Mouse (Mus musculus) right cerebral cortex, adult 18-20 months (tissue): Measurements from ENCODE around the gene Rassf7.

Experiments used
- DNase-seq: peaks from one replicate; pipeline ENCODE4 v3.0.0; 2022; ENCODE audit warnings: mixed read lengths

The Rassf7 gene

GRCm38 (mm10) chr7:141196619-141197282 lies 18.9 kb upstream of the Rassf7 start:
- no peak for DNase-seq

- DNase-seq, result no peak
Observed at GRCm38 (mm10) chr7:141198121-141198520, 17.5 kb upstream of the Rassf7 start.

GRCm38 (mm10) chr7:141204546-141204945 lies 11.1 kb upstream of the Rassf7 start:
- no peak for DNase-seq

- no peak for DNase-seq
Observed at GRCm38 (mm10) chr7:141205504-141205903, 10.2 kb upstream of the Rassf7 start.

GRCm38 (mm10) chr7:141206182-141206937 lies 9.3 kb upstream of the Rassf7 start:
- no peak for DNase-seq

GRCm38 (mm10) chr7:141209526-141209925 lies 6.1 kb upstream of the Rassf7 start:
- no peak for DNase-seq

GRCm38 (mm10) chr7:141210137-141210536 lies 5.5 kb upstream of the Rassf7 start:
- DNase-seq, result no peak

- no peak for DNase-seq
Observed at GRCm38 (mm10) chr7:141210606-141211131, 5.0 kb upstream of the Rassf7 start.

GRCm38 (mm10) chr7:141213133-141213532 lies 2.5 kb upstream of the Rassf7 start:
- DNase-seq, result no peak

GRCm38 (mm10) chr7:141213605-141214235 lies 1.9 kb upstream of the Rassf7 start, which contains the start of gene Lmntd2:
Gene Lmntd2, minus strand, starts transcription at chr7:141214080.
- DNase-seq, result no peak

- DNase-seq, result no peak
Observed at GRCm38 (mm10) chr7:141214310-141214709, 1.4 kb upstream of the Rassf7 start.

GRCm38 (mm10) chr7:141215880-141216733 lies 447 bp downstream of the Rassf7 start:
- no peak for DNase-seq

GRCm38 (mm10) chr7:141216894-141217293 lies 1.2 kb downstream of the Rassf7 start:
- no peak for DNase-seq

- DNase-seq, result no peak
Observed at GRCm38 (mm10) chr7:141217343-141218013, 1.8 kb downstream of the Rassf7 start.

- no peak for DNase-seq
Observed at GRCm38 (mm10) chr7:141218141-141218540, 2.5 kb downstream of the Rassf7 start.

- DNase-seq, result no peak
Observed at GRCm38 (mm10) chr7:141218557-141219133, 3.0 kb downstream of the Rassf7 start.

- no peak for DNase-seq
Observed at GRCm38 (mm10) chr7:141219558-141220099, 4.0 kb downstream of the Rassf7 start.

- DNase-seq, result no peak
Observed at GRCm38 (mm10) chr7:141220377-141220776, 4.7 kb downstream of the Rassf7 start.

- peak; percentile 96 for DNase-seq
Observed at GRCm38 (mm10) chr7:141221249-141222125, 5.8 kb downstream of the Rassf7 start.

GRCm38 (mm10) chr7:141222126-141222467 lies 6.4 kb downstream of the Rassf7 start:
- no peak for DNase-seq
